Mouse (Mus musculus) Muller cell, postnatal 12 days (primary cell): Measurements from ENCODE around the gene Gm49322.
A peak's percentile ranks its signal among the peaks of the same experiment; 100 is the strongest.
"Not testable (repeated sequence)": the region's sequence is repeated elsewhere in the genome, so short reads cannot be mapped to it uniquely, and the experiment has no call there.

ENCODE experiments used
- DNase-seq: peaks from one replicate; pipeline ENCODE4 v3.0.0-alpha.2; 2015; ENCODE audit errors: inconsistent ontology term

Gene Gm49322

GRCm38 (mm10) chr10:80605721-80606120, at the start of gene Gm49322:
Gene Gm49322 (plus strand): TSS chr10:80606021.
- not testable (repeated sequence) for DNase-seq

- peak; percentile 60 for DNase-seq
Measured at GRCm38 (mm10) chr10:80557346-80557965, 48.4 kb upstream of the Gm49322 start.

- no peak for DNase-seq
Measured at GRCm38 (mm10) chr10:80559431-80559830, 46.4 kb upstream of the Gm49322 start.

- DNase-seq, result no peak
Measured at GRCm38 (mm10) chr10:80560621-80561020, 45.2 kb upstream of the Gm49322 start.

GRCm38 (mm10) chr10:80561116-80561944, 44.5 kb upstream of the Gm49322 start, which contains the start of gene Rexo1:
Gene Rexo1 (minus strand): TSS chr10:80561560.
- peak; percentile 97 for DNase-seq

- DNase-seq, result peak; percentile 68
Measured at GRCm38 (mm10) chr10:80566375-80567092, 39.3 kb upstream of the Gm49322 start.

- no peak for DNase-seq
Measured at GRCm38 (mm10) chr10:80568876-80569275, 36.9 kb upstream of the Gm49322 start.

GRCm38 (mm10) chr10:80569664-80570066, 36.2 kb upstream of the Gm49322 start:
- no peak for DNase-seq

GRCm38 (mm10) chr10:80570419-80570818, 35.4 kb upstream of the Gm49322 start:
- no peak for DNase-seq

GRCm38 (mm10) chr10:80570871-80571836, 34.7 kb upstream of the Gm49322 start:
- DNase-seq, result no peak

GRCm38 (mm10) chr10:80572477-80572876, 33.3 kb upstream of the Gm49322 start:
- no peak for DNase-seq

GRCm38 (mm10) chr10:80573944-80574343, 31.9 kb upstream of the Gm49322 start:
- no peak for DNase-seq

- DNase-seq, result no peak
Measured at GRCm38 (mm10) chr10:80574896-80575295, 30.9 kb upstream of the Gm49322 start.

GRCm38 (mm10) chr10:80575925-80576324, 29.9 kb upstream of the Gm49322 start:
- DNase-seq, result no peak

GRCm38 (mm10) chr10:80576351-80577194, 29.2 kb upstream of the Gm49322 start:
- DNase-seq, result peak; percentile 79

GRCm38 (mm10) chr10:80577195-80578130, 28.4 kb upstream of the Gm49322 start, which contains the start of gene Klf16:
Gene Klf16 (minus strand): TSS chr10:80577321.
- DNase-seq, result peak; percentile 99

- DNase-seq, result peak; percentile 89
Measured at GRCm38 (mm10) chr10:80578131-80578750, 27.6 kb upstream of the Gm49322 start.

- peak; percentile 61 for DNase-seq
Measured at GRCm38 (mm10) chr10:80578911-80579310, 26.9 kb upstream of the Gm49322 start.
